Mouse (Mus musculus) G1E (cell line): ENCODE measurements at regions not wholly inside any gene's neighbourhood (a gene's known extent, or its start where the extent isn't known, plus 50 kb on each side); places are given as distances from the start of the nearest gene placed in this dataset.
"Not testable (repeated sequence)": the region's sequence is repeated elsewhere in the genome, so short reads cannot be mapped to it uniquely, and the experiment has no call there.

Experiments used
- CTCF ChIP-seq: IDR thresholded peaks from 2 replicates; pipeline ENCODE4 v1.5.1; 2012; ENCODE audit warnings: low read depth, low read length, inconsistent platforms, mixed read lengths
- GATA1 ChIP-seq: IDR thresholded peaks from 2 replicates; pipeline ENCODE4 v1.6.1; 2012; ENCODE audit warnings: borderline replicate concordance, low read length, inconsistent platforms, mixed read lengths
- GATA2 ChIP-seq: IDR thresholded peaks from 2 replicates; pipeline ENCODE4 v1.6.1; 2012; ENCODE audit warnings: low read depth, low read length, inconsistent platforms, borderline replicate concordance
- POLR2AphosphoS5 ChIP-seq: IDR thresholded peaks from 2 replicates; pipeline ENCODE4 v1.6.1; 2012; ENCODE audit warnings: low read depth, low read length, inconsistent platforms; ENCODE audit not compliant: insufficient replicate concordance

DNA sequence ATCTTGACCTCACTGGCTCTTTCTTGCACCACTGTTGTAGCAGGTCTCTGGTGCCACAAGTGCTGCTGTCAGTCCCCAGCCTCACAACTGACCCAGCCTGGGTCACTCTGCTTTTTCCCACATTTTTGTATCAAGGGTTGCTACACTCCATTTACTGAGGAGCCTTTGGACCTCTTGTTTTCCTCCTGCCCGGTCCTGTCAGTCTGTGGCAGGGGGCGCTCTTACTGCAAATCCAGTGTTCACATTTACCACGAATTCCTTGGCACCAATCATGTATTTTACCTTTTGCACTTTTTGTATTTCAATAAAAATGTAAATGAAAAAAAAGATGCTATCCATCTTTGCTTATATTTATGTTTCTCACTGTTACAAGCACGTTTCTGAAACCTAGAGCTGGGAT, 335.9 kb upstream of the Ngly1 start:
- not testable (repeated sequence) for TF ChIP-seq CTCF, GATA1, POLR2AphosphoS5, GATA2
